Mouse (Mus musculus) heart, postnatal 36 days (tissue): Measurements from ENCODE around the gene Gbp6. TPM values are rescaled to one million over a fixed set of nuclear protein-coding genes. Genes with fewer than 3 reads are reported as not detected.

Experiments used
- total RNA-seq, 2 experiments: library from RNA; stranded (reverse); gene quantifications; 2 replicates each; pipeline ENCODE4 v1.2.3; 2021

Gene Gbp6
- total RNA-seq, 2 experiments from 2014 or later, result 7.9 to 8.8 TPM

Other genes with a start within 250 kb of the Gbp6 start
- gene Gbp9, start 154.2 kb downstream of the Gbp6 start, total RNA-seq, result 10 to 100 TPM in 1 of 2 experiments, 1 to 10 TPM in 1; 9.9 to 11.0 TPM
- under 1 TPM; 0.11 to 0.19 TPM for gene Gbp8, start 154.2 kb downstream of the Gbp6 start, total RNA-seq
- 10 to 100 TPM in 1 of 2 experiments, 1 to 10 TPM in 1; 9.0 to 10.6 TPM for gene Gbp4, start 154.1 kb downstream of the Gbp6 start, total RNA-seq
- gene Gbp10, start 54.2 kb downstream of the Gbp6 start, total RNA-seq, result under 1 TPM; 0.27 to 0.97 TPM
- under 1 TPM in 1 of 2 experiments, not detected in 1; 0.49 TPM for gene Gm43302, start within 50 bp of the Gbp6 start, total RNA-seq
- gene Lrrc8b, start 122.1 kb upstream of the Gbp6 start, total RNA-seq, result 1 to 10 TPM; 4.4 to 5.1 TPM
- gene Lrrc8c, start 225.7 kb upstream of the Gbp6 start, total RNA-seq, result 10 to 100 TPM; 25.3 to 29.8 TPM